Mouse (Mus musculus) midbrain, embryonic 13.5 days (tissue): ENCODE measurements around the gene Klra5. TPM values are rescaled to one million over a fixed set of nuclear protein-coding genes. Genes with fewer than 3 reads are reported as not detected.
"Not testable (repeated sequence)": the region's sequence is repeated elsewhere in the genome, so short reads cannot be mapped to it uniquely, and the experiment has no call there.

Experiments
- ATAC-seq: fragments of 200-750 bp; cut with Nextera tagmentation; 2 replicates; pipeline ENCODE4 v1.8.0; 2017; ENCODE audit warnings: mild to moderate bottlenecking, moderate TSS enrichment, moderate library complexity
- H3K27ac ChIP-seq: fragments of 300-500 bp; sonication (generic); 2 replicates; pipeline ENCODE4 v1.5.1; 2015; ENCODE audit warnings: inconsistent platforms, mild to moderate bottlenecking, moderate library complexity
- H3K27me3 ChIP-seq: fragments of 300-500 bp; sonication (generic); 2 replicates; pipeline ENCODE4 v1.6.1; 2015; ENCODE audit warnings: mild to moderate bottlenecking, inconsistent platforms
- H3K36me3 ChIP-seq: fragments of 300-500 bp; sonication (generic); 2 replicates; pipeline ENCODE4 v1.6.1; 2015; ENCODE audit warnings: mild to moderate bottlenecking, inconsistent platforms
- H3K4me1 ChIP-seq: fragments of 300-500 bp; sonication (generic); replicated peaks from 2 replicates; pipeline ENCODE4 v1.6.1; 2015; ENCODE audit warnings: inconsistent platforms
- H3K4me2 ChIP-seq: fragments of 300-500 bp; sonication (generic); replicated peaks from 2 replicates; pipeline ENCODE4 v1.6.1; 2015; ENCODE audit warnings: moderate library complexity, mild to moderate bottlenecking, inconsistent platforms
- H3K4me3 ChIP-seq: fragments of 300-500 bp; sonication (generic); replicated peaks from 2 replicates; pipeline ENCODE4 v1.5.1; 2015; ENCODE audit warnings: mild to moderate bottlenecking, inconsistent platforms
- H3K9ac ChIP-seq: fragments of 300-500 bp; sonication (generic); replicated peaks from 2 replicates; pipeline ENCODE4 v1.6.1; 2015; ENCODE audit warnings: mild to moderate bottlenecking, inconsistent platforms
- H3K9me3 ChIP-seq: fragments of 300-500 bp; sonication (generic); 2 replicates; pipeline ENCODE4 v1.6.1; 2016; ENCODE audit warnings: mild to moderate bottlenecking, inconsistent platforms
- WGBS: fragments of 180-500 bp; shearing (Covaris S2); methylation state at CpG from one replicate; pipeline ENCODE4 v1.1.7; 2015; 5-methylcytosine and 5-hydroxymethylcytosine counted together
- polyA plus RNA-seq: library from polyadenylated mRNA; unstranded; fragments of >200 nt; fragmentation: Nextera tagmentation; extraction: Ambion mirVana; gene quantifications from 2 replicates; pipeline ENCODE4 v1.2.1, GENCODE M21; 2015

Gene Klra5
- not detected in 2 replicates for polyA plus RNA-seq

GRCm38 (mm10) chr6:129917476-129917946, at the start of gene Klra5:
Klra5 (minus strand) TSS chr6:129917650.
- not testable (repeated sequence) for H3K4me2 ChIP-seq, H3K36me3 ChIP-seq, H3K4me3 ChIP-seq, H3K9ac ChIP-seq, H3K27ac ChIP-seq, ATAC-seq, H3K27me3 ChIP-seq, H3K4me1 ChIP-seq
- peaks cover 32% of the 10 kb centered on the region for H3K9me3 ChIP-seq

GRCm38 (mm10) chr6:129916996-129917395, 454 bp downstream of the Klra5 start:
- Histone ChIP-seq H3K9ac (no peak overlapping the region), H3K9me3 (peaks cover 30% of the 10 kb centered on the region; the same call in 1 of the 2 replicates), H3K36me3 (no peaks in the 10 kb centered on the region), H3K4me1 (no peaks in the 10 kb centered on the region), H3K4me3 (no peak overlapping the region), H3K4me2 (no peak overlapping the region), H3K27ac (no peak overlapping the region), H3K27me3 (no peaks in the 10 kb centered on the region)
- WGBS, result 74% methylated on average over 1 of the region's 1 CpGs
- no peak for ATAC-seq

- H3K27me3 ChIP-seq, result no peaks in the 10 kb centered on the region
- ATAC-seq, result no peak
- H3K36me3 ChIP-seq, result no peaks in the 10 kb centered on the region
- WGBS, result 88% methylated on average over 2 of the region's 2 CpGs
- H3K4me2 ChIP-seq, result no peak overlapping the region
- no peak overlapping the region for H3K9ac ChIP-seq
- H3K4me3 ChIP-seq, result no peak overlapping the region
- no peaks in the 10 kb centered on the region for H3K4me1 ChIP-seq
- H3K9me3 ChIP-seq, result peaks cover 23% of the 10 kb centered on the region; the same call in 1 of the 2 replicates
- no peak overlapping the region for H3K27ac ChIP-seq
Observed at GRCm38 (mm10) chr6:129882525-129882924, 34.9 kb downstream of the Klra5 start.

GRCm38 (mm10) chr6:129876549-129876948, 40.9 kb downstream of the Klra5 start, which contains the start of gene Klra17:
Klra17 (minus strand) TSS chr6:129876672.
- Histone ChIP-seq H3K4me3 (no peak within 1 kb of the TSS), H3K9ac (no peak within 1 kb of the TSS), H3K27me3 (no peaks in the 10 kb centered on the region), H3K27ac (no peak within 1 kb of the TSS), H3K36me3 (no peaks in the 10 kb centered on the region), H3K9me3 (peaks cover 11% of the 10 kb centered on the region; the same call in 1 of the 2 replicates), H3K4me1 (no peaks in the 10 kb centered on the region), H3K4me2 (no peak within 1 kb of the TSS)
- WGBS, result 57% methylated on average over 1 of the region's 1 CpGs
- ATAC-seq, result no peak

GRCm38 (mm10) chr6:129862349-129862748, 55.1 kb downstream of the Klra5 start, which contains the start of gene Gm17631:
Gm17631 (plus strand) TSS chr6:129862649.
- H3K4me2 ChIP-seq, H3K36me3 ChIP-seq, H3K27ac ChIP-seq, H3K4me1 ChIP-seq, H3K27me3 ChIP-seq, H3K4me3 ChIP-seq, ATAC-seq, H3K9ac ChIP-seq: not testable (repeated sequence)
- peaks cover 16% of the 10 kb centered on the region; the same call in 1 of the 2 replicates for H3K9me3 ChIP-seq
- no CpG with 5 or more reads among the region's 3 CpGs for WGBS

Other genes with a start within 250 kb of the Klra5 start
- not detected in 2 replicates for gene Klrc1, start 238.7 kb downstream of the Klra5 start, polyA plus RNA-seq
- not detected in 2 replicates for gene Klri1, start 200.5 kb downstream of the Klra5 start, polyA plus RNA-seq
- gene Klri2, start 177.2 kb downstream of the Klra5 start, polyA plus RNA-seq, result not detected in 2 replicates
- not detected in 2 replicates for gene Gm156, start 133.4 kb downstream of the Klra5 start, polyA plus RNA-seq
- not detected in 2 replicates for gene Gm17631, start 55.0 kb downstream of the Klra5 start, polyA plus RNA-seq
- not detected in 2 replicates for gene Klra17, start 41.0 kb downstream of the Klra5 start, polyA plus RNA-seq
- not detected in 2 replicates for gene Klra6, start 109.3 kb upstream of the Klra5 start, polyA plus RNA-seq
- not detected in 2 replicates for gene Klra4, start 149.6 kb upstream of the Klra5 start, polyA plus RNA-seq
- gene Klra8, start 212.2 kb upstream of the Klra5 start, polyA plus RNA-seq, result not detected in 2 replicates